Comparison of ENCODE assay signal across 1 mouse cellular context in the genomic region with DNA sequence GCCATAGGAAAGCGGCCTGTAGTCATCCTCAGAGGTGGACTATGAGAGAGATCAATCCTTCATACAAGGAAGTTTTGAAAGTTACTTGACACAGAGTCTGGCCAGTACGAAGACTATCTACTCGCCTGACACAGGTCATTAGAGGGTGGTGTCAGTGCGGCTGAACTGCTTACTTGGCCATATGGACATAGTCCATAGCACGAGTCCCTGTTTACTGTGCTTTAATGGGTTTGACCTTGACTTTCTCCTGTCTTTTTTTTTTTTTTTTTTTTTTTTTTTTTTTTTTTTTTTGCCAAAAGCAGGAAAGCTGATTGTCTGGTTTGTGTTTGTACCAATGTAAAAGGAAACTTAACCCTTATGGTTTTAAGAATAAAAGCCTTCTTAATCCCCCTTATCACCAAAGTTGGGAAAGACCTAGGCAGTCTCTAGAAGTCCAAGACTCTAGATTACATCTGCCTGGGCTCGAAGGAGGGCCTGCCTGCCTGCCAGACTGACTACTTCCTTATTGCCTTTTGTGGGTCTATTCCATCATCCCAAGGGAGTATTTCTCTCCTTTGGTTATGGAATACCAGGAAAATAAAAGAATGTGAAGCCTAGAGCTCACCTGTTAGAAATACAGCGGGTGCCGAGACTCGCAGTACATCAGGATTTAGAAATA.
TF ChIP-seq lines count a peak whose summit lies in the region.

No protein-coding gene starts in this region.

TF ChIP-seq in ES-E14, 5 proteins besides CTCF, POLR2A, EP300 and RAD21:
- TF ChIP-seq MAFK (IDR thresholded peaks at IDR 0.05; ENCODE audit: insufficient read depth, low read depth, low read length): no peak
- TF ChIP-seq ZNF384 (IDR thresholded peaks at IDR 0.05; ENCODE audit: low read depth, low read length): peak; percentile 95
- no peak for TF ChIP-seq HCFC1 (IDR thresholded peaks at IDR 0.05; ENCODE audit: borderline replicate concordance, insufficient read depth, low read length)
